Mouse (Mus musculus) cerebellum, adult 2 months (tissue): Measurements from ENCODE around the gene Tppp3.

ENCODE experiments used
- CTCF ChIP-seq: fragments of 200-500 bp; IDR thresholded peaks from 2 replicates; pipeline ENCODE4 v1.5.1; 2011; ENCODE audit warnings: low read depth, mild to moderate bottlenecking, control low read depth, low read length, moderate library complexity, borderline replicate concordance; ENCODE audit not compliant: insufficient read depth
- POLR2A ChIP-seq: fragments of 200-500 bp; IDR thresholded peaks from 2 replicates; pipeline ENCODE4 v1.6.1; 2011; ENCODE audit warnings: low read length, control low read depth, borderline replicate concordance; ENCODE audit not compliant: insufficient read depth

DNA sequence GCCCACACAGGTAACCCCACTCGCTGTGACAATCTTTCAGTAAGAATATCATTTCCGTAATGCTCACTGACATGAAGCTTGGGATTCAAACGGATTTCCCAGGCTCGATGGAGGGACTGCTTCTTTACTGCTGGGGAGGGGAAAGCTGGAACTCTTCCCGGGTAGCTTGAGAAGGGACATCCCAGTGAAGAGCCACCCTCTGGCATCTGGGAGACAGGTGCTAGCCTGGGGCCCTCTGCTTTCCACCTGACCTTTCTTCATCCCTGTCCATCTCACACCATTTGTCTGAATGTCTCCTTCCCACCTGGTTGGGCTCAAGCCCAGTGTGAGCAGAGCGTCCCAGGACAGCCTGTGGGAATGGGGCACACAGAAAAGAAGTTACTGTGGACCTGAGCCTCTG lies 5.1 kb downstream of the Tppp3 start:
- TF ChIP-seq CTCF: no peak
- TF ChIP-seq POLR2A: no peak
